Mouse (Mus musculus) brain, embryonic 18.5 days (tissue): Measurements from ENCODE around the gene Ppfia1.

Experiments used
- DNase-seq: peaks from one replicate; pipeline ENCODE4 v3.0.0-alpha.2; 2012; ENCODE audit warnings: low read depth, low spot score

Gene Ppfia1

GRCm38 (mm10) chr7:144553237-144554122 is at the start of gene Ppfia1:
TSS of gene Ppfia1 (minus strand) at chr7:144553729.
- DNase-seq, result peak; percentile 87

- DNase-seq, result no peak
Measured at GRCm38 (mm10) chr7:144600333-144600900, 46.9 kb upstream of the Ppfia1 start.

- no peak for DNase-seq
Measured at GRCm38 (mm10) chr7:144589508-144589907, 36.0 kb upstream of the Ppfia1 start.

GRCm38 (mm10) chr7:144587291-144587690 is 33.8 kb upstream of the Ppfia1 start:
- no peak for DNase-seq

DNA sequence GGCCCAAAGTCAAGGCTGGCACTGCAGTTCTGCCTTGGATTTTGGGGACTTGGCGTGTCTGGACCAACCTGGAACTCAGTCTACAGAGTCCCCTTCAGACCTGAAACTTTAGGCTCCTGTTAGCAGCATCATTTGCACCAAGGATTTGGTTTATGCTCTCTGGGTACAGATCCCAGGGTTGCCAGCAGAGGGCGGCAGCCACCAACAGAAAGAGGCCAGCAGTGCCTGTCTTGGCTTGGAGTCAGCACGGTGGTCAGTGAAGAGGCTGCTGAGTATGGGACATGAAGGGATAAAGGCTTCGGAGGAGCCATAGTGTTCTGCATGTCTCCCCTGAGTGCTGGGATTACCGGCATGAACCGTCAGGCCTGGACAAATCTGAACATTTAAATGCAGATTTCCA is 32.1 kb upstream of the Ppfia1 start:
- no peak for DNase-seq

DNA sequence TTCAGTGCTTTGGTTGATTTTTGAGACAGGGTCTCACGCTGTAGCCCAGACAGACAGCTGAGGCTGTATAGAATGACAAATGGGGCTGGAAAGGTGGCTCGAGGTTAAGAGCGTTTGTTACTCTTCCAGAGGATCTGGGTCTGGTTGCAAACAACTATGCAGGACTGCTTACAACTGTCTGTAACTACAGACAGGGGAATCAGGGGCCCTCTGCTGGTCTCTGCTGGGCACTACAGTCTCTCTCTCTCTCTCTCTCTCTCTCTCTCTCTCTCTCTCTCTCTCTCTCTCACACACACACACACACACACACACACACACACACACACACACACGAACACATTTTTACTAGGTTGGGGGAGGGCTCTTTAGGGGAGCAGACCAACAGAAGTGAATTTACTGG is 30.1 kb upstream of the Ppfia1 start:
- no peak for DNase-seq

GRCm38 (mm10) chr7:144582284-144582980 is 28.9 kb upstream of the Ppfia1 start, which contains the start of gene Fadd:
TSS of gene Fadd (minus strand) at chr7:144582463.
- DNase-seq, result peak; percentile 84

DNA sequence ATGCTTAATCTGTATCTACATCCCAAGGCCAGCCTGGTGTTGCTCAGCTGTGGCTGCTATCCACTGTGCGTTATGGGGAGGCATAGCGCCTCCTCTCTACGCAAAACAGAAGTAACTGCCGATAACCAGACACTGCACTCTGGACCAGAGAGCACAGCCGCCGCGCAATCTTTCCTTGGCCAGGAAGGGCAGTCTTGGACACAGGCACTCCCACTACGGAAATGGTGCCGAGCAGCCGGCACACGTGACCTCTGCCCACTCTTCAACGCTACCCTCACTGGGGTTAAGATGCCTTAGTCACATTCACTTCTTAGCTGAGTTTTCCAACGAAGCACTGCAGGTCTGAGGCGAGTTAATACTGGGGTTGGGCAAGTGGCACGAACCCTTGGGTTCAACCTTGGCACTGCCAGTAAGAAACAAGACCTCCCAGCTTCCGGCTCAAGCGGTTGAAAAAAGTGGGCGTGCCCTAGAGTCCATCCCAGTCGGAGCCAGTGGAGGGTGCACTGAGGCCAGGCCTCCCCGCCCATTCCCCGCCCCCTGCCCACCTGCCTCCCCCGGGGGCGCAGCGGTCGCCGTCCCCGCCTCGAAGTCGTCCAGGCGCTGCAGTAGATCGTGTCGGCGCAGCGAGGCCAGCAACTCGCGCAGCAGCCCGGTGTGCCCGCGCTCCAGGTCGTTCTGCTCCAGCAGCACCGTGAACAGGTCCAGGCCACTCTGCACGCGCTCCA is 28.2 kb upstream of the Ppfia1 start:
- DNase-seq, result no peak

- DNase-seq, result no peak
Measured at GRCm38 (mm10) chr7:144577876-144578275, 24.3 kb upstream of the Ppfia1 start.

DNA sequence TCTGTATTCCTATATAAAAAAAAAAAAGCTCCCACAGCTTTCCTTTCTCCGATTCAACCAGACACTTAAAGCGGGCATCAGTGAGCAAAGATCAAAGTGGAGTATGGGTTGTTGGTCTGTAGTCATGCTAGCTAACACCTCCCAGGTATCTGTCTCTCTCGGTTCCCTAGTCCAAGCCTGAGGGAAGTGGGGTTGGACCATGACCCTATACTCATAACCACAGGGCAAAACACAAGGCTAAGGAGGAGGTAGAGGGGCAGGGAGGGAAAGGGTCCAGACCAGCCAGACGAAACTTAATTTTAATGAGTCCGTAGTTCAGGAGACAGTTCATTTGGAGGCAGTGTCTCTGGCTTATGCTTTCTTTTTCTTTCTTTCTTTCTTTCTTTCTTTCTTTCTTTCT is 18.7 kb upstream of the Ppfia1 start:
- no peak for DNase-seq

GRCm38 (mm10) chr7:144571598-144571997 is 18.1 kb upstream of the Ppfia1 start:
- no peak for DNase-seq

- DNase-seq, result no peak
Measured at GRCm38 (mm10) chr7:144569428-144569827, 15.9 kb upstream of the Ppfia1 start.

GRCm38 (mm10) chr7:144568091-144568490 is 14.6 kb upstream of the Ppfia1 start:
- DNase-seq, result no peak

- DNase-seq, result no peak
Measured at GRCm38 (mm10) chr7:144566921-144567682, 13.6 kb upstream of the Ppfia1 start.

GRCm38 (mm10) chr7:144563456-144564155 is 10.1 kb upstream of the Ppfia1 start:
- no peak for DNase-seq

GRCm38 (mm10) chr7:144562016-144562415 is 8.5 kb upstream of the Ppfia1 start:
- no peak for DNase-seq

- DNase-seq, result no peak
Measured at GRCm38 (mm10) chr7:144560594-144560993, 7.1 kb upstream of the Ppfia1 start.

DNA sequence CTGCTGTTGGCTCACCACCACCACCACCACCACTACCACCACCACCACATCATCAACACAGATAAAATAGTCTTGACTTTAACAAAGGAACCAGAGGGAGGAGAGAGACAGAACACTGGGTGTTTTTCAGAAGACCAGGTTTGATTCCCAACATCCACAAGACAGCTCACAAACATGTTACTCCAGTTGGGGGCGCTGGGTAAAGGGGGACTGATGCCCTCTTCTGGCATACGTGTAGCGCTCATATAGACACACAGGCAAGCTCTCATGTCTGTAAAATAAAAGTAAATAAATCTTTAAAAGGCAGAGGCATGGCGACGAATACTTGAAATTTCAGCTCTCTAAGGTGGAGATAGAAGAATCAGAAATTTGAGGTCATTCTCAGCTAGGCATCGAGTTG is 5.0 kb upstream of the Ppfia1 start:
- no peak for DNase-seq

DNA sequence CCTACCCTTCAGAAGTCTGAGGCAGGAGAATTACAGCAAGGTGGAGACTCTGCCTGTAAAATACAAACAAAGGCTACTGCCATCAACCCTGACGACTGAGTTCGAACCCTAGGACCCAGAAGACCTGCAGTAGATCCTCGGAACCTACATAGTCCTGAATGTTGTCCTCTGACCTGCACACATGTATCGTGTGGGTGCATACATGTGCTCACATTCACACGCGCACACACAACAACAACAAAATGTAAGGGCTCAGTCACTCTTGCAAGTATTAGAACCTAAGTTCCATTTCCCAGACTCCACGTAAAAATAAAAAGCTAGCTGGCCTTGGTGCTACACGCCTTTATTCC is 569 bp upstream of the Ppfia1 start:
- DNase-seq, result no peak

DNA sequence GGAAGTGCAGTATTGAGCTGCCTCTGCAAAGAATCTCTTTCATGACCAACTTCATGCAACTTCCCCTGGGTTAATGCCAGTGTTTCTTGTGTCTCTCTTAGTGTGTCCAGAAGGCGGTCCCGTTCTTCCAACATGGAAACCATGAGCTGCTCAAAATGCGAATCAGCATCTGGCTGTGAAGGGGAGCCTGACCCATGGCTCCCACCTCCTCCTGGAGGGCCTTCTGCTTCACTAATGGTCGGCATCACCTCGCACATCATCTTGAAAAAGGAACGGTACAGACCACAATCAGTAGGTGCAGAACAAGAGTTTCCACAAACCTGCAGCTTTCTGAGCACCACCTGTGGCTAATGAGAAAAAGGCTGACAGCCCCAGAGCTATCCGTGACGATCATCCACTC is 1.3 kb downstream of the Ppfia1 start:
- DNase-seq, result no peak

DNA sequence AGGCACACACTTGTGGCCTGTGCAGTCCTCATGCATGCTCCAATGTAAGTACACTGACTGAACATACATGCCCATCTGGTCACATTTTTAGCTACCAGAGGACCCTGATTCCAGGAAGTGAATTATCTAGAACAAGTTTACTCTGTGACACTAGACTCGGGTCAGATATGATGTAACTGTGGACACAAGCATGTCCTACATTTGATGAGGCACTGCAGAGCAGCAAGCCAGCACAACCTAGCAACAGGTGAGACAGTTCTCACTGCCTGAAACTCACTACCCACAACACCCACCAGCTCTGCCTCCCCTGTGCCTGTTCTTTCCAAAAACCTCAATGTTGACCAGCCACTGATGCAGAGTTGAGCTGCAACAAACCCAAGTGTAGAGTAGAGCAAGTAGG is 2.7 kb downstream of the Ppfia1 start:
- DNase-seq, result no peak
